ENCODE assay signal across 8 mouse cellular contexts in genomic region chr11:43835880-43836740, GRCm38 (mm10).
DNase-seq lines count a peak whose midpoint lies in the region; ATAC-seq and TF ChIP-seq lines count a peak whose summit lies in the region.

No protein-coding gene starts in this region.

- H3K27ac ChIP-seq in embryonic fibroblast, embryonic 13.5 days (ENCODE audit: insufficient read depth, low read length), result no peak overlapping the region
- peak overlapping the region; percentile 54; the same call in 1 of the 2 replicates for H3K27ac ChIP-seq in heart, embryonic 11.5 days (ENCODE audit: low read depth, low read length)
- no peak overlapping the region for H3K27ac ChIP-seq in kidney, embryonic 14.5 days (ENCODE audit: low read depth, low read length)
- no peak overlapping the region for H3K27ac ChIP-seq in limb, embryonic 14.5 days (replicated peaks; ENCODE audit: low read depth, low read length)
- H3K27ac ChIP-seq in midbrain, embryonic 15.5 days, result peak overlapping the region; percentile 54

- H3K4me2 ChIP-seq in heart, embryonic 11.5 days, result peak overlapping the region; percentile 83
- H3K4me2 ChIP-seq in kidney, embryonic 14.5 days (replicated peaks; ENCODE audit: low read depth, low read length), result peak overlapping the region; percentile 76
- H3K4me2 ChIP-seq in limb, embryonic 14.5 days (replicated peaks; ENCODE audit: low read depth, low read length, severe bottlenecking), result peak overlapping the region; percentile 82
- peak overlapping the region; percentile 83 for H3K4me2 ChIP-seq in midbrain, embryonic 15.5 days

- peak; percentile 87 for ATAC-seq in heart, embryonic 11.5 days (replicated peaks; ENCODE audit: insufficient number of reproducible peaks, low FRiP score, low TSS enrichment)
- ATAC-seq in kidney, embryonic 14.5 days (ENCODE audit: low FRiP score, low TSS enrichment), result peak; percentile 97
- ATAC-seq in limb, embryonic 14.5 days (ENCODE audit: low FRiP score, low read depth), result peak; percentile 92
- ATAC-seq in midbrain, embryonic 15.5 days (replicated peaks), result peak; percentile 99
- ATAC-seq in erythroid progenitor cell, adult 5-6 weeks (replicated peaks; ENCODE audit: low FRiP score, poor library complexity, severe bottlenecking), result no peak

- TF ChIP-seq CTCF in brain, embryonic 14.5 days (IDR thresholded peaks at IDR 0.05; ENCODE audit: borderline replicate concordance, extremely low read depth, insufficient read depth, insufficient read length), result peak; percentile 75
- peak; percentile 56 for TF ChIP-seq CTCF in embryonic fibroblast, embryonic 13.5 days (IDR thresholded peaks at IDR 0.05; ENCODE audit: borderline replicate concordance, insufficient read depth, low read length)

- H3K36me3 ChIP-seq in heart, embryonic 11.5 days (ENCODE audit: control insufficient read depth, insufficient read depth, low read length), result no peaks in the 10 kb centered on the region
- no peaks in the 10 kb centered on the region for H3K36me3 ChIP-seq in kidney, embryonic 14.5 days (ENCODE audit: control insufficient read depth, insufficient read depth, low read length)
- H3K36me3 ChIP-seq in limb, embryonic 14.5 days (ENCODE audit: control insufficient read depth, insufficient read depth, low read length), result no peaks in the 10 kb centered on the region
- no peaks in the 10 kb centered on the region for H3K36me3 ChIP-seq in midbrain, embryonic 15.5 days (replicated peaks)
- H3K36me3 ChIP-seq in splenic B cell, adult 2 months (ENCODE audit: control insufficient read depth, insufficient read depth, low read length, poor library complexity, severe bottlenecking), result no peaks in the 10 kb centered on the region

- peak overlapping the region; percentile 76 for H3K9ac ChIP-seq in heart, embryonic 11.5 days (ENCODE audit: low read depth, low read length)
- peak overlapping the region; percentile 36; the same call in 1 of the 2 replicates for H3K9ac ChIP-seq in kidney, embryonic 14.5 days (ENCODE audit: low read depth, low read length)
- peak overlapping the region; percentile 61 for H3K9ac ChIP-seq in limb, embryonic 14.5 days (ENCODE audit: low read depth, low read length, severe bottlenecking)
- H3K9ac ChIP-seq in midbrain, embryonic 15.5 days, result peak overlapping the region; percentile 63

- peak overlapping the region; percentile 31 for H3K4me3 ChIP-seq in embryonic fibroblast, embryonic 13.5 days (ENCODE audit: insufficient read depth, low read length)
- peak overlapping the region; percentile 66 for H3K4me3 ChIP-seq in heart, embryonic 11.5 days (ENCODE audit: low read depth, low read length)
- H3K4me3 ChIP-seq in kidney, embryonic 14.5 days (ENCODE audit: low read length), result peak overlapping the region; percentile 45
- H3K4me3 ChIP-seq in limb, embryonic 14.5 days (replicated peaks; ENCODE audit: low read length), result peak overlapping the region; percentile 56
- H3K4me3 ChIP-seq in midbrain, embryonic 15.5 days, result peak overlapping the region; percentile 66

- no peaks in the 10 kb centered on the region for H3K9me3 ChIP-seq in heart, embryonic 11.5 days (replicated peaks; ENCODE audit: control insufficient read depth, low read length)
- H3K9me3 ChIP-seq in kidney, embryonic 14.5 days (ENCODE audit: control insufficient read depth, low read length), result no peaks in the 10 kb centered on the region
- no peaks in the 10 kb centered on the region for H3K9me3 ChIP-seq in limb, embryonic 14.5 days (ENCODE audit: control insufficient read depth, low read length)
- H3K9me3 ChIP-seq in midbrain, embryonic 15.5 days, result no peaks in the 10 kb centered on the region

- peaks cover 9% of the 10 kb centered on the region for H3K4me1 ChIP-seq in embryonic fibroblast, embryonic 13.5 days (ENCODE audit: control insufficient read depth, insufficient read depth, low read length)
- peaks cover 7% of the 10 kb centered on the region; the same call in 1 of the 2 replicates for H3K4me1 ChIP-seq in heart, embryonic 11.5 days (ENCODE audit: control insufficient read depth, insufficient read depth, low read length)
- H3K4me1 ChIP-seq in kidney, embryonic 14.5 days (ENCODE audit: control insufficient read depth, insufficient read depth, low read length), result 0 out of 2 replicates have a peak, but pooled peaks cover 3% of the 10 kb centered on the region
- H3K4me1 ChIP-seq in limb, embryonic 14.5 days (ENCODE audit: control insufficient read depth, insufficient read depth, low read length), result no peaks in the 10 kb centered on the region
- H3K4me1 ChIP-seq in midbrain, embryonic 15.5 days, result peaks cover 2% of the 10 kb centered on the region; the same call in 1 of the 2 replicates

- TF ChIP-seq POLR2A in brain, embryonic 14.5 days (IDR thresholded peaks at IDR 0.05; ENCODE audit: borderline replicate concordance, extremely low read depth, insufficient read depth, insufficient read length, poor library complexity, severe bottlenecking), result no peak
- no peak for TF ChIP-seq POLR2A in embryonic fibroblast, embryonic 13.5 days (IDR thresholded peaks at IDR 0.05; ENCODE audit: low read depth, low read length)
- TF ChIP-seq POLR2A in limb, embryonic 14.5 days (IDR thresholded peaks at IDR 0.05; ENCODE audit: borderline replicate concordance, extremely low read depth, insufficient read depth, insufficient read length), result no peak

- DNase-seq in brain, embryonic 14.5 days (ENCODE audit: low read depth), result peak; percentile 88
- DNase-seq in limb, embryonic 14.5 days (ENCODE audit: low spot score), result peak; percentile 79
- DNase-seq in splenic B cell, adult 2 months (ENCODE audit: low read depth, low spot score), result peak; percentile 1

- peaks cover 14% of the 10 kb centered on the region for H3K27me3 ChIP-seq in heart, embryonic 11.5 days (ENCODE audit: control insufficient read depth, insufficient read depth, low read length)
- peaks cover 9% of the 10 kb centered on the region; the same call in 1 of the 2 replicates for H3K27me3 ChIP-seq in kidney, embryonic 14.5 days (ENCODE audit: control insufficient read depth, insufficient read depth, low read length)
- H3K27me3 ChIP-seq in limb, embryonic 14.5 days (ENCODE audit: control insufficient read depth, insufficient read depth, low read length), result peaks cover 18% of the 10 kb centered on the region
- 0 out of 2 replicates have a peak, but pooled peaks cover 8% of the 10 kb centered on the region for H3K27me3 ChIP-seq in midbrain, embryonic 15.5 days (replicated peaks)
- peaks cover 1% of the 10 kb centered on the region; the same call in 1 of the 2 replicates for H3K27me3 ChIP-seq in splenic B cell, adult 2 months (ENCODE audit: control insufficient read depth, insufficient read depth, low read length, poor library complexity, severe bottlenecking)

- 4% methylated on average over 68 of the region's 68 CpGs for WGBS in heart, embryonic 11.5 days (ENCODE audit: insufficient replicate concordance)
- 6% methylated on average over 61 of the region's 68 CpGs for WGBS in kidney, embryonic 14.5 days
- WGBS in limb, embryonic 14.5 days, result 6% methylated on average over 42 of the region's 68 CpGs
- 5% methylated on average over 68 of the region's 68 CpGs for WGBS in midbrain, embryonic 15.5 days

Comparison
In these comparisons a context has a peak if more than half of its experiments do, and no peak if none do; other contexts are left out.
1. DNase-seq: peak in every context shown above with its lines; median percentile 88 in brain, embryonic 14.5 days; 79 in limb, embryonic 14.5 days; 1 in splenic B cell, adult 2 months.
2. H3K27ac ChIP-seq: peak in heart, embryonic 11.5 days (single experiment) and midbrain, embryonic 15.5 days (single experiment); none in embryonic fibroblast, embryonic 13.5 days (single experiment), kidney, embryonic 14.5 days (single experiment) and limb, embryonic 14.5 days (single experiment).
3. Peak in every context shown above with its lines, with median percentiles within 50 percentile points of each other: H3K4me3 ChIP-seq, H3K4me2 ChIP-seq and H3K9ac ChIP-seq.